Mouse (Mus musculus) intestine, postnatal 0 days (tissue): ENCODE data around the gene Dennd4b. TPM values are rescaled to one million over a fixed set of nuclear protein-coding genes. Genes with fewer than 3 reads are reported as not detected.
"Not testable (repeated sequence)": the region's sequence is repeated elsewhere in the genome, so short reads cannot be mapped to it uniquely, and the experiment has no call there.

Experiments
- ATAC-seq: fragments of 200-750 bp; cut with Nextera tagmentation; 2 replicates; pipeline ENCODE4 v1.8.0; 2017; ENCODE audit warnings: mild to moderate bottlenecking, moderate TSS enrichment, moderate library complexity
- H3K27ac ChIP-seq: fragments of 300-500 bp; sonication (generic); 2 replicates; pipeline ENCODE4 v1.5.1; 2014; ENCODE audit warnings: mild to moderate bottlenecking, low read depth, low read length, moderate library complexity
- H3K27me3 ChIP-seq: fragments of 300-500 bp; sonication (generic); replicated peaks from 2 replicates; pipeline ENCODE4 v1.6.1; 2014; ENCODE audit warnings: low read length, mixed read lengths; ENCODE audit not compliant: control insufficient read depth, insufficient read depth
- H3K36me3 ChIP-seq: fragments of 300-500 bp; sonication (generic); 2 replicates; pipeline ENCODE4 v1.6.1; 2014; ENCODE audit warnings: mild to moderate bottlenecking, moderate library complexity; ENCODE audit not compliant: control insufficient read depth, insufficient read depth
- H3K4me1 ChIP-seq: fragments of 300-500 bp; sonication (generic); replicated peaks from 2 replicates; pipeline ENCODE4 v1.6.1; 2014; ENCODE audit warnings: antibody characterized with exemption, low read length, mixed read lengths; ENCODE audit not compliant: control insufficient read depth, insufficient read depth
- H3K4me2 ChIP-seq: fragments of 300-500 bp; sonication (generic); replicated peaks from 2 replicates; pipeline ENCODE4 v1.6.1; 2014; ENCODE audit warnings: low read depth, mild to moderate bottlenecking, moderate library complexity
- H3K4me3 ChIP-seq: fragments of 300-500 bp; sonication (generic); 2 replicates; pipeline ENCODE4 v1.5.1; 2014; ENCODE audit warnings: low read depth, low read length
- H3K9ac ChIP-seq: fragments of 300-500 bp; sonication (generic); 2 replicates; pipeline ENCODE4 v1.6.1; 2014; ENCODE audit warnings: mild to moderate bottlenecking, low read depth, low read length
- H3K9me3 ChIP-seq: fragments of 300-500 bp; sonication (generic); 2 replicates; pipeline ENCODE4 v1.6.1; 2016; ENCODE audit warnings: mixed run types; ENCODE audit not compliant: control insufficient read depth
- CTCF ChIP-seq: sonication (generic); IDR thresholded peaks from 2 replicates; pipeline ENCODE4 v1.5.1; 2016; ENCODE audit warnings: low read depth, mild to moderate bottlenecking, control low read depth, antibody characterized with exemption, moderate library complexity
- WGBS: fragments of 180-500 bp; shearing (Covaris S2); extraction: QIAGEN DNeasy Blood & Tissue Kit; methylation state at CpG from one replicate; pipeline ENCODE4 v1.1.7; 2014; 5-methylcytosine and 5-hydroxymethylcytosine counted together
- polyA plus RNA-seq: library from polyadenylated mRNA; unstranded; fragments of >200 nt; fragmentation: Nextera tagmentation; extraction: Ambion mirVana; gene quantifications from 2 replicates; pipeline ENCODE4 v1.2.1, GENCODE M21; 2015

Dennd4b gene
- polyA plus RNA-seq, 1 experiment from 2014 or later = 0.93 TPM

DNA sequence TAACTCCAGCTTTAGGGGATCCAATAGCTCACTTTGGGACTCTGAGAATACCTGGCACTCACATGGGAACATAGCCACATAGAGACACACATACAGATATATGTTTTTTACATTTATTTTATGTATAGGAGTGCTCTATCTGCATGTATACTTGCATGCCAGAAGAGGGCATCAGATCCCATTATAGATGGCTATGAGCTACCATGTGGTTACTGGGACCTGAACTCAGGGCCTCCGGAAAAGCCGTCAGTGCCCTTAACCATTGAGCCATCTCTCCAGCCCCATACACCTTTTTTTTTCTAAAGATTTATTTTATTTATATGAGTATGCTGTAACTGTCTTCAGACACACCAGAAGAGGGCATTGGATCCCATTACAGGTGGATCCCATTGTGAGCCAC lies 19.2 kb downstream of the Dennd4b start:
- Histone ChIP-seq H3K36me3 (peaks cover 8% of the 10 kb centered on the region; the same call in 1 of the 2 replicates), H3K4me1 (no peaks in the 10 kb centered on the region), H3K9me3 (no peaks in the 10 kb centered on the region), H3K27me3 (no peaks in the 10 kb centered on the region), H3K9ac (no peak overlapping the region), H3K4me2 (no peak overlapping the region), H3K27ac (no peak overlapping the region), H3K4me3 (no peak overlapping the region)
- peak; percentile 40 for TF ChIP-seq CTCF
- ATAC-seq = no peak
- WGBS = 98% methylated on average over 2 of the region's 2 CpGs

DNA sequence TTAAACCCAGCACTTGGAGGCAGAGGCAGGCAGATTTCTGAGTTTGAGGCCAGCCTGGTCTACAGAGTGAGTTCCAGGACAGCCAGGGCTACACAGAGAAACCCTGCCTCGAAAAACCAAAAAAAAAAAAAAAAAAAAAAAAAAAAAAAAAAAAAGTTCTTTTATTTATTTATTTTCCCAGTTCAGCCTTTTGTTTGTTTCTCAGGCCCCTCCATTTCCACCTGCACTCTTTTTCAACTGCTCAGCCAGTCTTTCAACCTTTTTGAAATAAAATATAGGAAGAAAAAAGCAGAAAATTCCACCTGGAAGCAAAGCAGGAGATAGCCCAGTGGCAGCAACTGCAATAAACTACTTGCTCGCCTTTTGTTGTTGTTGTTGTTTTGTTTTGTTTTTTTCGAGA lies 24.4 kb downstream of the Dennd4b start:
- H3K9me3 ChIP-seq, ATAC-seq, H3K36me3 ChIP-seq, H3K9ac ChIP-seq, H3K4me2 ChIP-seq, H3K27me3 ChIP-seq, H3K4me3 ChIP-seq, H3K4me1 ChIP-seq, H3K27ac ChIP-seq: not testable (repeated sequence)
- WGBS = 52% methylated on average over 2 of the region's 3 CpGs

DNA sequence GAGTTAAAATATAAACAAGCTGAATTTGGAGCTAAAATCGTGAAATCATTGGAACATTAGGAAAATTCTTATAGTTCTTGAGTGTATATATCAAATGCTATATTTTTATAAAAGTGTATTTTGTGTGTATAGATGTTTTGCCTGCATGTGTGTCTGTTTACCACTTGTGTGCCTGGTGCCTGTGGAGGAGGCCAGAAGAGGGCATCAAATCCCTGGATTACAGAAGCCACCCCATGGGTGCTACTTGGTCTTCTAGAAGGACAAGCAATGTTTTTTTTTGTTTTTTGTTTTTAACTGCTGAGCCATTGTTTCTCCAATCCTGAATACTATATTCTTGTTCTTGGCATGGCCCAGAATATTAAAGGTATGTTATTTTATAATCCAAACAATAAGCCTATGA lies 25.6 kb downstream of the Dennd4b start:
- Histone ChIP-seq H3K9me3 (no peaks in the 10 kb centered on the region), H3K9ac (no peak overlapping the region), H3K27me3 (no peaks in the 10 kb centered on the region), H3K36me3 (no peaks in the 10 kb centered on the region), H3K4me3 (no peak overlapping the region), H3K27ac (no peak overlapping the region), H3K4me2 (no peak overlapping the region), H3K4me1 (0 out of 2 replicates have a peak, but pooled peaks cover 3% of the 10 kb centered on the region)
- TF ChIP-seq CTCF = 0 out of 2 replicates have a peak, but pooled peaks have one; percentile 18
- no peak for ATAC-seq
- WGBS = 100% methylated on average over 1 of the region's 1 CpGs

DNA sequence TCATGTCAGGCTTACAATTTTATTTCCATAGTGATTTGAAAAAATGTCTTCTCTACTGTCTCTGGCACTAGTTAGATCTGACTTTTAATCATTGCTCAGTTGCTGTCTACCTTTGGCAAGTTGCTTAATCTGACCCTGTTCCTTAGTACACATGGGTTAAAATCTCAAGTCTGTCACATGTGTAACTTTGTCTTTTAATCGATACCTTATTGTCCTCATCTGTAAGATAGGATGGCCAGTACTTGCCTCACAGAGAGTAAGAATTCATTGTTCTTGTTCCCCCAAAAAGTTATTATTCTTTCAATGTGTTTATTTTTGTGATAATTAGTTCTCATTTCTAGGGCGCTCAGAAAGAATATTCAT lies 27.0 kb downstream of the Dennd4b start:
- H3K4me2 ChIP-seq = peak overlapping the region; percentile 72
- no peaks in the 10 kb centered on the region for H3K27me3 ChIP-seq
- 0 out of 2 replicates have a peak, but pooled peaks cover 3% of the 10 kb centered on the region for H3K4me1 ChIP-seq
- H3K4me3 ChIP-seq = peak overlapping the region; percentile 93
- peak overlapping the region; percentile 71 for H3K9ac ChIP-seq
- WGBS = 19% methylated on average over 2 of the region's 2 CpGs
- no peaks in the 10 kb centered on the region for H3K36me3 ChIP-seq
- no peak for TF ChIP-seq CTCF
- no peak for ATAC-seq
- H3K9me3 ChIP-seq = no peaks in the 10 kb centered on the region
- peak overlapping the region; percentile 94 for H3K27ac ChIP-seq

DNA sequence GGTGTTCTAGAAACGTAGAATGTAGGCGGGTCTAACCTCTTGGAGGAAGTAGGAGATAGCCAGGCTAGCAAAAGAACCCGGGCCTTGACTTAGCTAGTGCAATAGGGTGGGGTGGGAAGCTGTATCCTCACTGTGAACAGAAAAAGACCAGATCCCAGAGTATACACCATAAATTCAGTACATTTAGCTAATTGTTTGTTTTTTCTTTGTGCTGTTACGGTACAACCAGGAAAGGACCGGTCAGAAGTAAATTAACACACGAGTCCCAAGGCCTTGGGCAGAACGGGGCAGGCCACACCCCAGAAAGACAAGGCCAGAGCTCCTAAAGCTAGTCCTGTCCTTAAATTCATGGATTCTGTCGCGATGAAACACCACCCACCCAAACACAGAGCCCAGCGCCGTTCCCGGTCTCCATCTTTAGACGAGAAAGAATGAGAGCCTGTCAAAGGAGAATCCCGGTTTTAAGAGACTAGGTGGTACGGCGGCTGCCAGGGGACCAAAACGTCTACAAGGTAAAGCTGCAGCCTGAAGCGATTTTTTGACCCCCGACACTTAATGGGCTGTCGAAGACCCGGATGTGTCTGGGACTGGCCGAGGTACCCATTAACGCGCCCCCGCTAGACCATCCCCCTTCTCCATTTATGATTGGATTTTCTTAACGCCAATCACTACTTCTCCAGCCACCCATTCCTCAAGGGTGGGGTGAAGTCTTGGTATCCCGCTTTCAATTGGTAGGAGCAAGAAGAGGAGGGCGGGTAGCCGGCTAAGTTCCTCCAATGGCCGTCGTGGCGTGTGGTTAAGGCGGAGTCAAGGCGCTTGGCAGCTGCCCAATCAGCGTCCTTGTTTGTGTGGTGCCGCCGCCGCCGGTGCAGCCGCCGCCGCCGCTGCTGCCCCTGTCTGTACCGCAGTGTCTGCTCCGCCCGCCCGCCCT lies 27.6 kb downstream of the Dennd4b start, which contains the start of gene Gatad2b:
Gatad2b (plus strand) TSS at position 834 of the 931 bp plus-strand sequence.
- peak within 1 kb of the TSS; percentile 79 for H3K4me2 ChIP-seq
- H3K4me1 ChIP-seq = 0 out of 2 replicates have a peak, but pooled peaks cover 3% of the 10 kb centered on the region
- WGBS = under 1% methylated on average over 47 of the region's 47 CpGs
- H3K4me3 ChIP-seq = peak within 1 kb of the TSS; percentile 93
- H3K9ac ChIP-seq = peak within 1 kb of the TSS; percentile 97
- H3K36me3 ChIP-seq = no peaks in the 10 kb centered on the region
- no peaks in the 10 kb centered on the region for H3K9me3 ChIP-seq
- peak within 1 kb of the TSS; percentile 95 for H3K27ac ChIP-seq
- H3K27me3 ChIP-seq = no peaks in the 10 kb centered on the region
- peak; percentile 98 for ATAC-seq
- no peak for TF ChIP-seq CTCF

DNA sequence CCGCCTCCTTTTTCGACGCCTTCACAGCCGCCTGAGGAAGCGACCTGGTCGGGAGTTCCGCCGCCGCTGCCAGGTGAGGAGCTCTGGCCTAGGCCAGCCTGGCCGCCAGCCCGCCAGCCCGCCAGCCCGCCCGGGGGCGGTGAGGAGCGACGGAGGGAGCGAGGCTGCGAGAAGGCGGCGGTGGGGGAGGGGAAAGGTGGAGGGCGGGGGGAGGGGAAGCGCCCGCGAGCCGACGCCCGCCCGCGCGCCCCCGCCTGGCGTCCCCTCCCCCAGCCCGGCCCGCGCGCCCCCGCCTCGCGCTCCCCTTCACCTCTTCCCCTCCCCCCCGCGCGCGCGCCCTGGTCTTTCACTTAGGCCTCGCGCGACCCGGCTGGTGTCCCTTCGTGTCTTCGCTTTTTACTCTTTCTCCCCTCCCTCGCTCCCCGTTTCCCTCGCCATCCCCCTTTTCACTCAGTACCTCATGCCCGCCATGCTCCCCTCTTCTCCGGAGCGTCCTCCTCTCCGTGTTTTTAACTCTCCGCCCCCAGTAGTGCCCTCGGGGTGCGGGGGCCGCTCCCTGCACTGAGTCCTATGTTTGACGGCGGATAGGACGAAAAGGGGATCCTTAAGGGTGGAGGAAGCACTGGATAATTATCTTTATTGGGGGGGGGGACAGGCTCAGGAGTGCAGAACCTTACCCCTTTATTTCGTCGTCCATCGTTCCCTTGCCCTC lies 28.5 kb downstream of the Dennd4b start:
- Histone ChIP-seq H3K27ac (peak overlapping the region; percentile 95), H3K9me3 (no peaks in the 10 kb centered on the region), H3K9ac (peak overlapping the region; percentile 97), H3K27me3 (no peaks in the 10 kb centered on the region), H3K36me3 (no peaks in the 10 kb centered on the region), H3K4me3 (peak overlapping the region; percentile 93), H3K4me1 (0 out of 2 replicates have a peak, but pooled peaks cover 3% of the 10 kb centered on the region), H3K4me2 (peak overlapping the region; percentile 79)
- under 1% methylated on average over 33 of the region's 68 CpGs for WGBS
- TF ChIP-seq CTCF = 0 out of 2 replicates have a peak, but pooled peaks have one; percentile 9
- peak; percentile 43 for ATAC-seq
